Mouse (Mus musculus) limb, embryonic 13.5 days (tissue): ENCODE measurements at regions not wholly inside any gene's neighbourhood (a gene's known extent, or its start where the extent isn't known, plus 50 kb on each side); places are given as distances from the start of the nearest gene placed in this dataset.

ENCODE experiments used
- ATAC-seq: fragments of 200-750 bp; cut with Nextera tagmentation; 2 replicates; pipeline ENCODE4 v1.8.0; 2017; ENCODE audit warnings: low read depth, moderate number of reproducible peaks, moderate TSS enrichment; ENCODE audit not compliant: low FRiP score
- H3K27ac ChIP-seq: fragments of 300-500 bp; sonication (generic); 2 replicates; pipeline ENCODE4 v1.5.1; 2015; ENCODE audit warnings: inconsistent platforms, mild to moderate bottlenecking, moderate library complexity
- H3K27me3 ChIP-seq: fragments of 300-500 bp; sonication (generic); 2 replicates; pipeline ENCODE4 v1.6.1; 2015; ENCODE audit warnings: mild to moderate bottlenecking, inconsistent platforms
- H3K36me3 ChIP-seq: fragments of 300-500 bp; sonication (generic); 2 replicates; pipeline ENCODE4 v1.6.1; 2015; ENCODE audit warnings: inconsistent platforms, mild to moderate bottlenecking, moderate library complexity
- H3K4me1 ChIP-seq: fragments of 300-500 bp; sonication (generic); 2 replicates; pipeline ENCODE4 v1.6.1; 2015; ENCODE audit warnings: inconsistent platforms
- H3K4me2 ChIP-seq: fragments of 300-500 bp; sonication (generic); replicated peaks from 2 replicates; pipeline ENCODE4 v1.6.1; 2015; ENCODE audit warnings: inconsistent platforms, mild to moderate bottlenecking, moderate library complexity
- H3K4me3 ChIP-seq: fragments of 300-500 bp; sonication (generic); 2 replicates; pipeline ENCODE4 v1.5.1; 2015; ENCODE audit warnings: moderate library complexity, mild to moderate bottlenecking, inconsistent platforms
- H3K9ac ChIP-seq: fragments of 300-500 bp; sonication (generic); 2 replicates; pipeline ENCODE4 v1.6.1; 2015; ENCODE audit warnings: mild to moderate bottlenecking, inconsistent platforms
- H3K9me3 ChIP-seq: fragments of 300-500 bp; sonication (generic); 2 replicates; pipeline ENCODE4 v1.6.1; 2016; ENCODE audit warnings: inconsistent platforms
- WGBS: fragments of 180-500 bp; shearing (Covaris S2); methylation state at CpG from one replicate; pipeline ENCODE4 v1.1.7; 2015; 5-methylcytosine and 5-hydroxymethylcytosine counted together

GRCm38 (mm10) chr2:61527127-61527526 lies 51.3 kb upstream of the Tank start:
- Histone ChIP-seq H3K4me3 (no peak overlapping the region), H3K4me2 (no peak overlapping the region), H3K9me3 (no peaks in the 10 kb centered on the region), H3K27ac (no peak overlapping the region), H3K36me3 (no peaks in the 10 kb centered on the region), H3K27me3 (no peaks in the 10 kb centered on the region), H3K4me1 (no peaks in the 10 kb centered on the region), H3K9ac (no peak overlapping the region)
- no peak for ATAC-seq
- WGBS: 90% methylated on average over 3 of the region's 3 CpGs

GRCm38 (mm10) chr2:61524060-61524734 lies 54.2 kb upstream of the Tank start:
- no peaks in the 10 kb centered on the region for H3K27me3 ChIP-seq
- no peak for ATAC-seq
- H3K9me3 ChIP-seq: no peaks in the 10 kb centered on the region
- H3K27ac ChIP-seq: no peak overlapping the region
- H3K4me3 ChIP-seq: no peak overlapping the region
- no peaks in the 10 kb centered on the region for H3K4me1 ChIP-seq
- 79% methylated on average over 6 of the region's 6 CpGs for WGBS
- no peaks in the 10 kb centered on the region for H3K36me3 ChIP-seq
- H3K4me2 ChIP-seq: no peak overlapping the region
- H3K9ac ChIP-seq: no peak overlapping the region

GRCm38 (mm10) chr2:61514445-61515123 lies 63.8 kb upstream of the Tank start:
- no peaks in the 10 kb centered on the region for H3K36me3 ChIP-seq
- no peak for ATAC-seq
- H3K27me3 ChIP-seq: no peaks in the 10 kb centered on the region
- no peaks in the 10 kb centered on the region for H3K4me1 ChIP-seq
- H3K27ac ChIP-seq: no peak overlapping the region
- no peak overlapping the region for H3K4me3 ChIP-seq
- no peaks in the 10 kb centered on the region for H3K9me3 ChIP-seq
- no peak overlapping the region for H3K4me2 ChIP-seq
- H3K9ac ChIP-seq: no peak overlapping the region
- 90% methylated on average over 6 of the region's 6 CpGs for WGBS

- Histone ChIP-seq H3K27me3 (no peaks in the 10 kb centered on the region), H3K36me3 (no peaks in the 10 kb centered on the region), H3K27ac (no peak overlapping the region), H3K4me1 (no peaks in the 10 kb centered on the region), H3K9me3 (no peaks in the 10 kb centered on the region), H3K9ac (no peak overlapping the region), H3K4me2 (no peak overlapping the region), H3K4me3 (no peak overlapping the region)
- 74% methylated on average over 12 of the region's 12 CpGs for WGBS
- ATAC-seq: no peak
Measured at GRCm38 (mm10) chr2:61513787-61514444, 64.5 kb upstream of the Tank start.

- ATAC-seq: no peak
Measured at GRCm38 (mm10) chr2:61503594-61503993, 74.8 kb upstream of the Tank start.

GRCm38 (mm10) chr2:61501922-61502321 lies 76.5 kb upstream of the Tank start:
- ATAC-seq: no peak
- Histone ChIP-seq H3K9ac (no peak overlapping the region), H3K4me2 (no peak overlapping the region), H3K4me3 (no peak overlapping the region), H3K4me1 (no peaks in the 10 kb centered on the region), H3K27ac (no peak overlapping the region), H3K9me3 (no peaks in the 10 kb centered on the region), H3K36me3 (no peaks in the 10 kb centered on the region), H3K27me3 (no peaks in the 10 kb centered on the region)
- WGBS: 83% methylated on average over 5 of the region's 5 CpGs

More at GRCm38 (mm10) chr2:61503594-61503993, 74.8 kb upstream of the Tank start:
- no peak overlapping the region for H3K4me2 ChIP-seq
- H3K9ac ChIP-seq: no peak overlapping the region
- H3K36me3 ChIP-seq: no peaks in the 10 kb centered on the region
- H3K27me3 ChIP-seq: no peaks in the 10 kb centered on the region
- no peak overlapping the region for H3K27ac ChIP-seq
- no peaks in the 10 kb centered on the region for H3K9me3 ChIP-seq
- H3K4me1 ChIP-seq: no peaks in the 10 kb centered on the region
- 90% methylated on average over 4 of the region's 4 CpGs for WGBS
- H3K4me3 ChIP-seq: no peak overlapping the region

- no peak for ATAC-seq
- H3K27me3 ChIP-seq: no peaks in the 10 kb centered on the region
- WGBS: 76% methylated on average over 1 of the region's 1 CpGs
- H3K36me3 ChIP-seq: no peaks in the 10 kb centered on the region
- no peak overlapping the region for H3K27ac ChIP-seq
- H3K4me2 ChIP-seq: no peak overlapping the region
- no peaks in the 10 kb centered on the region for H3K9me3 ChIP-seq
- no peaks in the 10 kb centered on the region for H3K4me1 ChIP-seq
- H3K9ac ChIP-seq: no peak overlapping the region
- H3K4me3 ChIP-seq: no peak overlapping the region
Measured at GRCm38 (mm10) chr2:61499266-61499665, 79.1 kb upstream of the Tank start.

GRCm38 (mm10) chr2:61497930-61498329 lies 80.5 kb upstream of the Tank start:
- Histone ChIP-seq H3K4me2 (no peak overlapping the region), H3K9ac (no peak overlapping the region), H3K27ac (no peak overlapping the region), H3K4me1 (no peaks in the 10 kb centered on the region), H3K9me3 (no peaks in the 10 kb centered on the region), H3K4me3 (no peak overlapping the region), H3K27me3 (no peaks in the 10 kb centered on the region), H3K36me3 (no peaks in the 10 kb centered on the region)
- ATAC-seq: no peak
- 61% methylated on average over 5 of the region's 5 CpGs for WGBS

GRCm38 (mm10) chr2:61496968-61497367 lies 81.4 kb upstream of the Tank start:
- no peak overlapping the region for H3K4me3 ChIP-seq
- no peaks in the 10 kb centered on the region for H3K4me1 ChIP-seq
- H3K9me3 ChIP-seq: no peaks in the 10 kb centered on the region
- H3K27ac ChIP-seq: no peak overlapping the region
- no peak overlapping the region for H3K9ac ChIP-seq
- no peaks in the 10 kb centered on the region for H3K36me3 ChIP-seq
- WGBS: 90% methylated on average over 2 of the region's 2 CpGs
- ATAC-seq: no peak
- no peaks in the 10 kb centered on the region for H3K27me3 ChIP-seq
- H3K4me2 ChIP-seq: no peak overlapping the region

- Histone ChIP-seq H3K4me2 (peak overlapping the region; percentile 41), H3K4me3 (no peak overlapping the region), H3K9ac (no peak overlapping the region), H3K27me3 (no peaks in the 10 kb centered on the region), H3K27ac (no peak overlapping the region), H3K9me3 (no peaks in the 10 kb centered on the region), H3K36me3 (no peaks in the 10 kb centered on the region), H3K4me1 (no peaks in the 10 kb centered on the region)
- WGBS: 39% methylated on average over 11 of the region's 11 CpGs
- ATAC-seq: no peak; the same call in 1 of the 2 replicates
Measured at GRCm38 (mm10) chr2:61493918-61494712, 84.3 kb upstream of the Tank start.

- Histone ChIP-seq H3K27me3 (no peaks in the 10 kb centered on the region), H3K9me3 (no peaks in the 10 kb centered on the region), H3K4me1 (no peaks in the 10 kb centered on the region), H3K9ac (no peak overlapping the region), H3K36me3 (no peaks in the 10 kb centered on the region), H3K4me3 (no peak overlapping the region), H3K4me2 (no peak overlapping the region), H3K27ac (no peak overlapping the region)
- WGBS: 71% methylated on average over 6 of the region's 6 CpGs
- no peak for ATAC-seq
Measured at GRCm38 (mm10) chr2:61492043-61492743, 86.2 kb upstream of the Tank start.
